1 mouse cellular context compared by ENCODE assay signal in genomic region chr8:84889141-84889540, GRCm38 (mm10).
TF ChIP-seq lines count a peak whose summit lies in the region.

No protein-coding gene starts in this region.

TF ChIP-seq in MEL, 35 proteins besides CTCF, POLR2A, EP300 and RAD21 (continued from another document):
- TF ChIP-seq SMC3 (IDR thresholded peaks at IDR 0.05; ENCODE audit: low read depth, low read length) (no peak), USF1 (IDR thresholded peaks at IDR 0.05; ENCODE audit: low read depth, low read length) (no peak), ZC3H11A (IDR thresholded peaks at IDR 0.05; ENCODE audit: low read depth, low read length) (no peak), GATA1 (IDR thresholded peaks at IDR 0.05; ENCODE audit: low read depth, low read length) (no peak), ZKSCAN1 (IDR thresholded peaks at IDR 0.05; ENCODE audit: low read depth, low read length) (no peak), TCF12 (IDR thresholded peaks at IDR 0.05; ENCODE audit: low read depth, low read length) (no peak), ZMIZ1 (IDR thresholded peaks at IDR 0.05; ENCODE audit: low read depth, low read length) (no peak), MAX (IDR thresholded peaks at IDR 0.05; ENCODE audit: low read length) (no peak)
